Mouse (Mus musculus) embryonic facial prominence, embryonic 14.5 days (tissue): ENCODE data around the gene Fry. TPM values are rescaled to one million over a fixed set of nuclear protein-coding genes. Genes with fewer than 3 reads are reported as not detected.
"Not testable (repeated sequence)": the region's sequence is repeated elsewhere in the genome, so short reads cannot be mapped to it uniquely, and the experiment has no call there.

Experiments used
- ATAC-seq: fragments of 200-750 bp; cut with Nextera tagmentation; 2 replicates; pipeline ENCODE4 v1.8.0; 2017; ENCODE audit warnings: low read depth, moderate number of reproducible peaks, moderate TSS enrichment
- DNase-seq: peaks from one replicate; pipeline ENCODE4 v3.0.0-alpha.2; 2015; ENCODE audit warnings: low spot score
- H3K27ac ChIP-seq: fragments of 300-500 bp; sonication (generic); replicated peaks from 2 replicates; pipeline ENCODE4 v1.5.1; 2014; ENCODE audit warnings: low read depth, mild to moderate bottlenecking, low read length, moderate library complexity
- H3K27me3 ChIP-seq: fragments of 300-500 bp; sonication (generic); replicated peaks from 2 replicates; pipeline ENCODE4 v1.6.1; 2014; ENCODE audit warnings: low read length; ENCODE audit not compliant: control insufficient read depth, insufficient read depth
- H3K36me3 ChIP-seq: fragments of 300-500 bp; sonication (generic); 2 replicates; pipeline ENCODE4 v1.6.1; 2014; ENCODE audit warnings: low read length, mixed read lengths; ENCODE audit not compliant: control insufficient read depth, insufficient read depth
- H3K4me1 ChIP-seq: fragments of 300-500 bp; sonication (generic); 2 replicates; pipeline ENCODE4 v1.6.1; 2014; ENCODE audit warnings: antibody characterized with exemption, low read length; ENCODE audit not compliant: control insufficient read depth, insufficient read depth
- H3K4me2 ChIP-seq: fragments of 300-500 bp; sonication (generic); 2 replicates; pipeline ENCODE4 v1.6.1; 2014; ENCODE audit warnings: low read depth, mild to moderate bottlenecking, low read length, moderate library complexity, mixed read lengths
- H3K4me3 ChIP-seq: fragments of 300-500 bp; sonication (generic); 2 replicates; pipeline ENCODE4 v1.5.1; 2014; ENCODE audit warnings: low read depth, mild to moderate bottlenecking, low read length
- H3K9ac ChIP-seq: fragments of 300-500 bp; sonication (generic); 2 replicates; pipeline ENCODE4 v1.6.1; 2014; ENCODE audit warnings: low read depth, mild to moderate bottlenecking, low read length, moderate library complexity, mixed read lengths
- H3K9me3 ChIP-seq: fragments of 300-500 bp; sonication (generic); 2 replicates; pipeline ENCODE4 v1.6.1; 2016; ENCODE audit warnings: low read length; ENCODE audit not compliant: control insufficient read depth
- WGBS: fragments of 180-500 bp; shearing (Covaris S2); extraction: QIAGEN DNeasy Blood & Tissue Kit; methylation state at CpG from one replicate; pipeline ENCODE4 v1.1.7; 2014; 5-methylcytosine and 5-hydroxymethylcytosine counted together
- polyA plus RNA-seq: library from polyadenylated mRNA; unstranded; fragments of >200 nt; fragmentation: Nextera tagmentation; extraction: Ambion mirVana; gene quantifications from 2 replicates; pipeline ENCODE4 v1.2.1, GENCODE M21; 2014

Fry gene
- polyA plus RNA-seq, 1 experiment from 2014 or later = 15.1 TPM

DNA sequence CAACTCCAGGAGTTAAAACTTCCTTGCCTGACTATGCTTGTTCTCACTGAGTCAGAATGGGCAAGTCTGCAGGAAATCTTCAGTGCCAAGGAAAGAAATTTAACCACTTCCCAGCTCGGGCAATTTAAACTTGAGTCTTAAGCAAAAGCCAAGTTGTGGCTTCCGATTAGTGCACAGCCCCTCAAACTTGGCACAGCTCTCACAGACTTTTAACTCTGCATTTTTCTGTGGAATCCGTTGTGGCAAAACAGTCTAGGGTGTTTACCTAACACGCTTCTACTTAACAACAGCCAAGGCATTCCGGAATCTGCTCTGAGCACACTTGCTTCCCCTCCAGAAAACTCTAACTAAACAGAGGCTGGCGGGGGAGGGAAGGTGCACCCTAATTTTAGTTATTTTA, 346.8 kb downstream of the Fry start:
- no peaks in the 10 kb centered on the region for H3K36me3 ChIP-seq
- H3K9me3 ChIP-seq = peaks cover under 1% of the 10 kb centered on the region; the same call in 1 of the 2 replicates
- no peak overlapping the region for H3K9ac ChIP-seq
- DNase-seq = peak; percentile 79
- H3K4me1 ChIP-seq = peaks cover 9% of the 10 kb centered on the region
- H3K27ac ChIP-seq = no peak overlapping the region
- 52% methylated on average over 6 of the region's 6 CpGs for WGBS
- H3K4me2 ChIP-seq = no peak overlapping the region
- H3K4me3 ChIP-seq = no peak overlapping the region
- ATAC-seq = no peak
- no peaks in the 10 kb centered on the region for H3K27me3 ChIP-seq

DNA sequence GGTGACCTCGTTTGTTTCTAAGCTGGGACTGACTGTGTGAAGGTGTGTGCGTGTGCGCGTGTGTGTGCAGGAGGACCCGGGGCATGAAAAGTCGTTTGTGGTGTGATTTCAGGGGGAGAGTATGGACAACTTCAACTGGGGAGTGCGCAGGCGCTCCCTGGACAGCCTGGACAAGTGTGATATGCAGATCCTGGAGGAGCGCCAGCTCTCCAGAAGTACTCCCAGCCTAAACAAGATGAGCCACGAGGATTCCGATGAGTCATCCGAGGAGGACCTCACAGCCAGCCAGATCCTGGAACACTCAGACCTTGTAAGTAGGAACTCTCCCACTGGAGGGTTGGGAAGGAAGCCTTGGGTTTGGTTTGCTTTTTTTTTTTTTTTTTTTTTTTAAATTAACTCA, 347.7 kb downstream of the Fry start:
- Histone ChIP-seq H3K36me3 (no peaks in the 10 kb centered on the region), H3K9ac (no peak overlapping the region), H3K4me1 (peaks cover 9% of the 10 kb centered on the region), H3K4me2 (no peak overlapping the region), H3K4me3 (no peak overlapping the region), H3K27ac (0 out of 2 replicates have a peak overlapping the region, but pooled peaks have one; percentile 8), H3K27me3 (no peaks in the 10 kb centered on the region), H3K9me3 (no peaks in the 10 kb centered on the region)
- WGBS = 69% methylated on average over 12 of the region's 12 CpGs
- DNase-seq = peak; percentile 94
- ATAC-seq = peak; percentile 80; the same call in 1 of the 2 replicates

DNA sequence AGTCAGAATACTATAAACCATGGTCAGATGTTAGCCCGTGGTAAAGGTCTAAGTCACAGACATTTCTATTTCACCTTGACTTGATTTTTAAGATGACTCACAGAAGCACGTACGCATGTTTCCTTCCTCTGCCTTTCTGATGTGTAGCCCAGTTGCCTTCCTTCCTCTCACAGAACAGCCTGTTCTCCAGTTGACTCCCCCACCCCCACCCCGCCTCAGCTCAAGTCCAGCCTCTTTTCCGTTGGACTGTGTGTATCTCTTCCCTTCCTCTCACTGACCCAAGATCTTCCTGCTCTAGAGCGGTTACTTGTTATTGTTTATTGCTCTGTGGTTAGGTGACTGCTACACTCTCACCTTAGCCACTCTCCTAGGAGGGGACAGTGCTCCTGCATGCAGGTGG, 350.0 kb downstream of the Fry start:
- peaks cover 12% of the 10 kb centered on the region; the same call in 1 of the 2 replicates for H3K36me3 ChIP-seq
- no peaks in the 10 kb centered on the region for H3K27me3 ChIP-seq
- no peak overlapping the region for H3K27ac ChIP-seq
- H3K4me3 ChIP-seq = no peak overlapping the region
- 56% methylated on average over 6 of the region's 6 CpGs for WGBS
- peaks cover 9% of the 10 kb centered on the region for H3K4me1 ChIP-seq
- no peak overlapping the region for H3K9ac ChIP-seq
- H3K9me3 ChIP-seq = no peaks in the 10 kb centered on the region
- ATAC-seq (no peak), DNase-seq (no peak)
- H3K4me2 ChIP-seq = no peak overlapping the region

DNA sequence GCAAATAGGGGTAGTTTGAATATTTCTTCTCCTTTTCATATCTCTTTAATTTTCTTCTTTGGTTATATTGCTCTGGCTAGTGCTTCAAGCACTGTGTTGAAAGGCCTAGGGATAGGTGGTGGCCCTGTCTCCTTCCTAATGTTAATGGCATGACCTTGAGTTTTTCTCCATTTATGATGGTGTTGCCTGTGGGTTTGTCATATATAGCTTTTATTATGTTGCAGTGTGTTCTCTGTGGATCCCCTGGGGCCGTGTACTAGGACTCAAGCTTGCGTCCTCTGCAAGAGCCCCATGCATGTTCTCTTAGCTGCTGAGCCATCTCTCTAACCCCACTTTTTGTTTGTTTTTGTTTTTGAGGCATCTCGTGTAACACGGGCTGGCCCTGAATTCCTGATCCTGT, 358.9 kb downstream of the Fry start:
- H3K36me3 ChIP-seq = peaks cover 8% of the 10 kb centered on the region; the same call in 1 of the 2 replicates
- H3K4me3 ChIP-seq = no peak overlapping the region
- H3K9ac ChIP-seq = no peak overlapping the region
- H3K4me2 ChIP-seq = no peak overlapping the region
- DNase-seq (no peak), ATAC-seq (no peak)
- no peak overlapping the region for H3K27ac ChIP-seq
- no peaks in the 10 kb centered on the region for H3K4me1 ChIP-seq
- no peaks in the 10 kb centered on the region for H3K27me3 ChIP-seq
- 53% methylated on average over 4 of the region's 4 CpGs for WGBS
- no peaks in the 10 kb centered on the region for H3K9me3 ChIP-seq

DNA sequence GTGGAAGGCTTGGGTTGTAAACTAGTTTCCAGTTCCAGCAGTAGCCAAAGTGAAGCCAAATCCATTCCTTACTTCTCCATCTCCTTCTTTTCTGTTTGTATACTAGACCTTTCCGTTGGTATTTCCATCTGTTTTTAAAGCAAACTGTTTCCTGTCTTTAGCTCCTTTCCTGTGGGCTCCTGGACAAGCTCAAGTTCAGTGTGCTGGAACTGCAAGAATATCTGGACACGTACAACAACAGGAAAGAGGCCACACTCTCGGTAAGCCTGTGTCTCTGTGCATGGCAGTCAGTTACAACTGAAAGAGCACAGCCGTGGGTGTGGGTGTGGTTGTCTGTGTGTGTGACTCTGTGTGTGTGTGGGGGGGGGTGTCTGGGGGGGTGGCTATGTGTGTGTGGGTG, 360.2 kb downstream of the Fry start:
- Histone ChIP-seq H3K27ac (no peak overlapping the region), H3K4me2 (no peak overlapping the region), H3K9ac (no peak overlapping the region), H3K4me3 (no peak overlapping the region), H3K27me3 (no peaks in the 10 kb centered on the region), H3K36me3 (no peaks in the 10 kb centered on the region), H3K4me1 (no peaks in the 10 kb centered on the region), H3K9me3 (no peaks in the 10 kb centered on the region)
- ATAC-seq (no peak), DNase-seq (no peak)
- WGBS = 51% methylated on average over 4 of the region's 4 CpGs

DNA sequence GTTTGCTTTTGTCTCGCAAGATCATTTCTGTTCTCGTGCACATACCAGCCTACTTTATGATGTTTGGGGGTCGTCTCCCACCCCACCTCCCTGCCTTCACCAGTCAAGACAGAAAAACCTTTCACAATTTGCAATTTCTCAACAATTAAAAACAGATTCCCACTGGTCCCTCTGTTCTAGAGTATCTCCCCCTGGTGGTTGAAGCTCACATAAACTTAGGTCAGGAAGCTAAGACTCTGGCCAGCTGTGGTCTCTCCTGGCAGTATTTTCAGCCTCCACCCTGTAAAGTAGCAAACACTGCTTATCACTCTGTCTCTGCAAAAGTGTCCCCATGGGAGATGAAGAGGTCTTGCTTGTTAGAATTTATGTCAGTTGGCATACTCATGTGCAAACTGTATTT, 366.8 kb downstream of the Fry start:
- no peak overlapping the region for H3K9ac ChIP-seq
- no peak overlapping the region; the same call in 1 of the 2 replicates for H3K4me2 ChIP-seq
- 36% methylated on average over 3 of the region's 3 CpGs for WGBS
- no peak for ATAC-seq
- no peak overlapping the region for H3K4me3 ChIP-seq
- H3K36me3 ChIP-seq = no peaks in the 10 kb centered on the region
- H3K27ac ChIP-seq = no peak overlapping the region
- H3K27me3 ChIP-seq = no peaks in the 10 kb centered on the region
- DNase-seq = peak; percentile 68
- H3K9me3 ChIP-seq = no peaks in the 10 kb centered on the region
- H3K4me1 ChIP-seq = no peaks in the 10 kb centered on the region

DNA sequence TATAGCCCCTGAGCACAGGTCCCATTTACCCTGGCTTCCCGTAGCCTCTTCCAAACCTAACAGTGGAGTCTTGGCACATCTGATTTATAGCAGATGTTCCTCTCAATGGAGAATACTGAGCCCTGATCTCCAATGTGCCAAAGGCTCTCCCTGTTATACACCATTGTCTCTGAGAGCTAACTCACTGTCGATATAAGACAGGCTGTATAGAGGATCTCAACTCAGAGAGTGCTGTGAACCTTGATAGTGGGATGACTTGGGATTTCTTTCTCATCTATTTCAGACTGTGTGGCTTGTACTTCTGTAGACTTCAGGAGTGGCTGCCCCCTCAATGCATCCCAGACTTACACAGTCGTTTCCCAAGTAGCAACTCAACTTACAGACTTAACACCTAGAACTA, 371.8 kb downstream of the Fry start:
- Histone ChIP-seq H3K4me3 (no peak overlapping the region), H3K27ac (no peak overlapping the region), H3K36me3 (0 out of 2 replicates have a peak, but pooled peaks cover 7% of the 10 kb centered on the region), H3K27me3 (no peaks in the 10 kb centered on the region), H3K4me2 (no peak overlapping the region), H3K9ac (no peak overlapping the region), H3K4me1 (peaks cover 5% of the 10 kb centered on the region; the same call in 1 of the 2 replicates), H3K9me3 (0 out of 2 replicates have a peak, but pooled peaks cover 4% of the 10 kb centered on the region)
- ATAC-seq = no peak
- 63% methylated on average over 3 of the region's 3 CpGs for WGBS
- no peak for DNase-seq

DNA sequence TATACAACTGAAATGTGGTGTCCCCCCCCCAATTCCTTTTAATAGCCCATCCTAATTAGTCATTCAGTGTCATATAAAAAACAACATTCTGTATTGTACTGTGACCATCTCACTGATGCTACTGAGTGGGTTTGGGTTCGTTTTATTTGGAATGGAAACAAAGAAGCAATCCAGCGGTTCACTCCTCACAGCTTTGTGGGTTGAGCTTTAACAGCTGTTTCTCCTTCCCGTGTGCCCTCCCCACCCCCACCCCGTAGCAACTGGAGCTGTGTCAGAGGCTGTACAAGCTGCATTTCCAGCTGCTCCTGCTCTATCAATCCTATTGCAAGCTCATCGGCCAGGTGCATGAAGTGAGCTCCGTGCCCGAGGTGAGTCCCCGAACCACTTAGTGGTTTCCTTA, 372.4 kb downstream of the Fry start:
- Histone ChIP-seq H3K9ac (no peak overlapping the region), H3K4me2 (no peak overlapping the region), H3K27ac (no peak overlapping the region), H3K4me3 (no peak overlapping the region), H3K27me3 (no peaks in the 10 kb centered on the region), H3K36me3 (0 out of 2 replicates have a peak, but pooled peaks cover 7% of the 10 kb centered on the region), H3K4me1 (peaks cover 5% of the 10 kb centered on the region; the same call in 1 of the 2 replicates), H3K9me3 (0 out of 2 replicates have a peak, but pooled peaks cover 4% of the 10 kb centered on the region)
- DNase-seq = peak; percentile 43
- WGBS = 45% methylated on average over 8 of the region's 8 CpGs
- ATAC-seq = no peak

DNA sequence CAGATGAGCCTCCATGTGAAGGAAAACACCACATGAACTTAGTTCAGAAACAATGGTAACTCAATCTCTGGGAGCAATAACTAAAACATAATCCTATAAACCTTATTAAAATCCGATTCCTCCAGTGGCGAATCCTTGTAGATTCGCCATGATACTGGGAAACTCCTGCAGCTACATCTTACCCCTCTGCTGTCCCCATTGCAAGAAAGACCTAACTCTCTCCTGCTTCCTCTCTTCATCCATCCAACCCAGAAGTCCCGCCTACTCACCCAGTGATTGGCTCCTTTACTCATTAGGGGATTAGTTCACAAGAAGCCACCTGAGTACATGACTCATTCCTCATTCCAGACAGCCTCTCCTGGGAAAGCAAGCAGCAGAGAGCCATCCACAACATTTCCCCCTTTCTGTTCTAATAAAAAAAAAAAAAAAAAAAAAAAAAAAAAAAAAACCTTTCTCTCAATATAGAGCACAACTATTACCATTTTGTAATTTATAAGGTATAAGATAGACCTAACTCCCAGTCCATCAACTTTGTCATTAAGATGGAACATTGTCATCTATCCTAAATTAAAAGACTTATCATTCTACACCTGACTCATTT, 373.2 kb downstream of the Fry start:
- H3K4me3 ChIP-seq, ATAC-seq, H3K4me2 ChIP-seq, H3K9me3 ChIP-seq, H3K27ac ChIP-seq, H3K4me1 ChIP-seq, H3K27me3 ChIP-seq, H3K9ac ChIP-seq, DNase-seq, H3K36me3 ChIP-seq: not testable (repeated sequence)
- WGBS = 85% methylated on average over 4 of the region's 4 CpGs
